Mouse (Mus musculus) embryonic facial prominence, embryonic 10.5 days (tissue): Measurements from ENCODE around the gene Dyx1c1. TPM values are rescaled to one million over a fixed set of nuclear protein-coding genes. Genes with fewer than 3 reads are reported as not detected.
A peak's percentile ranks its signal among the peaks of the same experiment; 100 is the strongest.

ENCODE experiments used
- DNase-seq: peaks from one replicate; pipeline ENCODE4 v3.0.0-alpha.2; 2017; ENCODE audit warnings: low spot score
- H3K27ac ChIP-seq: fragments of 300-500 bp; sonication (generic); replicated peaks from 2 replicates; pipeline ENCODE4 v1.5.1; 2016; ENCODE audit warnings: mild to moderate bottlenecking
- H3K27me3 ChIP-seq: fragments of 300-500 bp; sonication (generic); replicated peaks from 2 replicates; pipeline ENCODE4 v1.6.1; 2016; ENCODE audit warnings: low read depth, mild to moderate bottlenecking; ENCODE audit not compliant: poor library complexity, severe bottlenecking
- H3K36me3 ChIP-seq: fragments of 300-500 bp; sonication (generic); replicated peaks from 2 replicates; pipeline ENCODE4 v1.6.1; 2016; ENCODE audit warnings: mild to moderate bottlenecking, moderate library complexity
- H3K4me1 ChIP-seq: fragments of 300-500 bp; sonication (generic); 2 replicates; pipeline ENCODE4 v1.6.1; 2016
- H3K4me3 ChIP-seq: fragments of 300-500 bp; sonication (generic); 2 replicates; pipeline ENCODE4 v1.5.1; 2016; ENCODE audit warnings: mild to moderate bottlenecking, moderate library complexity
- H3K9me3 ChIP-seq: fragments of 300-500 bp; sonication (generic); 2 replicates; pipeline ENCODE4 v1.6.1; 2016; ENCODE audit warnings: mild to moderate bottlenecking
- WGBS: fragments of 180-500 bp; shearing (Covaris S2); methylation state at CpG from one replicate; pipeline ENCODE4 v1.1.7; 2016; 5-methylcytosine and 5-hydroxymethylcytosine counted together
- polyA plus RNA-seq: library from polyadenylated mRNA; unstranded; fragments of >200 nt; fragmentation: Nextera tagmentation; extraction: Ambion mirVana; gene quantifications from 2 replicates; pipeline ENCODE4 v1.2.1, GENCODE M21; 2016

The Dyx1c1 gene
- 1.7 and 2.0 TPM in 2 replicates for polyA plus RNA-seq

DNA sequence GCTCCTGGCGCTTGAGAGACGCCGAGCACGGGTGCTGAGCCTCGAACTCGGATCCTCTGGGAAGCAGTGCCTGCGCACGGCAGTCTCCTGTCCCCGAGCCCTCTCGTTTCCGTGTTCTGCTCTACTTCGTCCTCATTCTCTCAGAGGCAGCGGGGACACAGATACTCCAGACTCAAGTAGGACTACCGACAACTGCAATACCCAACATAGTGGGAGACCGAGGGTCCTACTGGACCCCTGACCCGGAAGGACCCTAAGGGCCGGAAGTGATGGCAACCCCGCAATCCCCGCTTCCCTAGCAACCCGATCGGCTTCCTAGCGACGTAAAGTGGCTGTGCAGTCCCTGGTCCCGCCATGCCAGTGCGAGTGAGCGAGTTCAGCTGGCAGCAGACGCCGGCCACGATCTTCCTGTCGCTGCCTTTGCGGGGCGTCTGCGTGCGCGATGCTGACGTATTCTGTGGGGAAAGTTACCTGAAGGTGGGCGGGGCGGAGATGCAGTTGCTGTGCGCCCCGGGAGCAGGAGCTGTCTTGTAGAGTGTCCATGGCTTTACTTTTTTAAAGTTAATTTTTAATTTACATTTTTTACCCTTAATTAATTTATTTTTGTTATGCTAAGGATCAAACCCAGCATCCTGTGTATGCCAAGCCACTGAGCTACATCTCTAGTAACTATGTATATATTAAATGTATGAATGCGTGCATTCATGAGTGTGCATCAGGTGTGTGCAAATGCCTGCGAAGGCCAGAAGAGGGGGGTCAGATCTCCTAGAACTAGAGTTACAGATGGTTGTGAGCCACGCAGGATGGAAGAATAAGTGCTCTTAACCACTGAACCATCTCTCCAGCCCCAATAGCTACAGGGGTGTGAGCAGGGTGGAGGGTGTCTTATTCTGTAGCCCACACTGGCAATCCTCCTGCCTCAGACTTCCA lies at the start of gene Dyx1c1, which contains the start of gene Gm44503:
Dyx1c1 (plus strand) TSS at position 265 of the 930 bp plus-strand sequence.
Gm44503 (plus strand) TSS at position 332 of the 930 bp plus-strand sequence.
- H3K36me3 ChIP-seq = no peaks in the 10 kb centered on the region
- WGBS = 2% methylated on average over 43 of the region's 43 CpGs
- H3K27me3 ChIP-seq = no peaks in the 10 kb centered on the region
- H3K9me3 ChIP-seq = no peaks in the 10 kb centered on the region
- peaks cover 14% of the 10 kb centered on the region for H3K4me1 ChIP-seq
- peak; percentile 92 for DNase-seq
- H3K4me3 ChIP-seq = peak within 1 kb of the TSS; percentile 79
- H3K27ac ChIP-seq = peak within 1 kb of the TSS; percentile 83

DNA sequence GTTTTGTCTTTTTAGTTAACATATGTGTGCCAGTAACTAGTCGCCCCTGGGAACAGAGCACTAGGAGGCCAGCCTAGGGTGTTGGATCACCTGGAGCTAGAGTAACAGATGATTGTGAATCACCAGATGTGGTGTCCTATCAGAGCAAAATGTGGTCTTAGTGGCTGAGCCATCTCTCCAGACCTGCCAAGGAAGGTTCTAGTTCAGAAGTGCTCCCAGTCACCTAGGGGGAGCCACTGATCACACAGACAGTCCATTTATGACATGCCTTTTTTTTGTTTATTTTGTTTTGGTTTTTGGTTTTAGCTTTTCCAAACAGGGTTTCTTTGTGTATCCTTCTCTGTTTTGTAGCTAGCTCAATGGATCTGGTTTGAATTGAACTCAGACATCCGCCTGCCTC lies 47.2 kb upstream of the Dyx1c1 start:
- no peaks in the 10 kb centered on the region for H3K4me1 ChIP-seq
- H3K36me3 ChIP-seq = peaks cover 89% of the 10 kb centered on the region
- no peak overlapping the region for H3K4me3 ChIP-seq
- no peak overlapping the region for H3K27ac ChIP-seq
- no peaks in the 10 kb centered on the region for H3K27me3 ChIP-seq
- no peak for DNase-seq
- 90% methylated on average over 2 of the region's 2 CpGs for whole genome bisulfite sequencing
- no peaks in the 10 kb centered on the region for H3K9me3 ChIP-seq

DNA sequence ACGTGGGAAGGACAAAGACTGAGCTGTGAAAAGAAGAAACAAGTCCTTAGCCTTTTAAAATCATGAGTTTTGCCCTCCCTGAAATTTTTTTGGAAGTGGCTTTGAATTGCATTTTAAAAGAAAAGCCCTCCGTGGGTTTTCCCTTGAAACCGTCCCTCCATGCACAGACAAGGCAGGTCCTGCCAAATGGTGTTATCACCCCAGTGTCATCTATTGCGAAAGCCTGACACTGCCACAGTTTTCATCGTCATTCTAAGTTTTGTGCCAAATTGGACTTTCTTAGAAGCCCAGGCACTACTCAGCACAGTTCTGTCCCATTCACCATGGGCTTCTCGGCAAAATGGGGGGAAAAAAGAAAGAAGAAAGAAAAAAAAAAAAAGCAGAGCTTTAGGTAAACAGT lies 45.0 kb upstream of the Dyx1c1 start:
- no peaks in the 10 kb centered on the region for H3K4me1 ChIP-seq
- H3K27ac ChIP-seq = no peak overlapping the region
- H3K36me3 ChIP-seq = peaks cover 73% of the 10 kb centered on the region
- 90% methylated on average over 6 of the region's 6 CpGs for WGBS
- no peaks in the 10 kb centered on the region for H3K27me3 ChIP-seq
- H3K9me3 ChIP-seq = no peaks in the 10 kb centered on the region
- H3K4me3 ChIP-seq = no peak overlapping the region
- DNase-seq = no peak

GRCm38 (mm10) chr9:72915728-72916127 lies 42.9 kb upstream of the Dyx1c1 start:
- Histone ChIP-seq H3K9me3 (no peaks in the 10 kb centered on the region), H3K4me1 (no peaks in the 10 kb centered on the region), H3K27me3 (no peaks in the 10 kb centered on the region), H3K27ac (no peak overlapping the region), H3K36me3 (peaks cover 51% of the 10 kb centered on the region), H3K4me3 (no peak overlapping the region)
- no peak for DNase-seq
- 76% methylated on average over 7 of the region's 7 CpGs for WGBS

GRCm38 (mm10) chr9:72923068-72923467 lies 35.5 kb upstream of the Dyx1c1 start:
- no peak overlapping the region for H3K4me3 ChIP-seq
- peaks cover 27% of the 10 kb centered on the region for H3K4me1 ChIP-seq
- no peaks in the 10 kb centered on the region for H3K9me3 ChIP-seq
- peaks cover 38% of the 10 kb centered on the region for H3K27me3 ChIP-seq
- H3K27ac ChIP-seq = no peak overlapping the region
- no peak for DNase-seq
- 85% methylated on average over 3 of the region's 3 CpGs for WGBS
- H3K36me3 ChIP-seq = peaks cover 9% of the 10 kb centered on the region; the same call in 1 of the 2 replicates

- under 1% methylated on average over 108 of the region's 108 CpGs for WGBS
- H3K9me3 ChIP-seq = no peaks in the 10 kb centered on the region
- peaks cover 30% of the 10 kb centered on the region for H3K4me1 ChIP-seq
Measured at GRCm38 (mm10) chr9:72925021-72925934, 33.3 kb upstream of the Dyx1c1 start, which contains the start of gene Pygo1. Gene Pygo1 (plus strand): TSS chr9:72925645.

GRCm38 (mm10) chr9:72925935-72926258 lies 32.7 kb upstream of the Dyx1c1 start:
- peaks cover 17% of the 10 kb centered on the region for H3K36me3 ChIP-seq
- peak overlapping the region; percentile 95 for H3K27ac ChIP-seq
- DNase-seq = no peak
- peaks cover 38% of the 10 kb centered on the region for H3K27me3 ChIP-seq
- peak overlapping the region; percentile 87 for H3K4me3 ChIP-seq
- H3K9me3 ChIP-seq = no peaks in the 10 kb centered on the region
- H3K4me1 ChIP-seq = peaks cover 30% of the 10 kb centered on the region
- 1% methylated on average over 20 of the region's 20 CpGs for WGBS

More at GRCm38 (mm10) chr9:72925021-72925934, 33.3 kb upstream of the Dyx1c1 start, which contains the start of gene Pygo1:
- Histone ChIP-seq H3K27me3 (peaks cover 38% of the 10 kb centered on the region), H3K27ac (peak within 1 kb of the TSS; percentile 95), H3K36me3 (peaks cover 14% of the 10 kb centered on the region), H3K4me3 (peak within 1 kb of the TSS; percentile 87)
- peak; percentile 83 for DNase-seq

GRCm38 (mm10) chr9:72931166-72931790 lies 27.3 kb upstream of the Dyx1c1 start:
- WGBS = 78% methylated on average over 13 of the region's 13 CpGs
- DNase-seq = no peak
- peaks cover 61% of the 10 kb centered on the region for H3K36me3 ChIP-seq
- H3K4me3 ChIP-seq = no peak overlapping the region
- H3K9me3 ChIP-seq = no peaks in the 10 kb centered on the region
- no peak overlapping the region for H3K27ac ChIP-seq
- peaks cover 20% of the 10 kb centered on the region for H3K4me1 ChIP-seq
- peaks cover 14% of the 10 kb centered on the region for H3K27me3 ChIP-seq

GRCm38 (mm10) chr9:72935309-72935708 lies 23.3 kb upstream of the Dyx1c1 start:
- Histone ChIP-seq H3K27ac (no peak overlapping the region), H3K27me3 (no peaks in the 10 kb centered on the region), H3K9me3 (no peaks in the 10 kb centered on the region), H3K36me3 (peaks cover 47% of the 10 kb centered on the region), H3K4me1 (no peaks in the 10 kb centered on the region), H3K4me3 (no peak overlapping the region)
- WGBS = 84% methylated on average over 4 of the region's 4 CpGs
- no peak for DNase-seq

DNA sequence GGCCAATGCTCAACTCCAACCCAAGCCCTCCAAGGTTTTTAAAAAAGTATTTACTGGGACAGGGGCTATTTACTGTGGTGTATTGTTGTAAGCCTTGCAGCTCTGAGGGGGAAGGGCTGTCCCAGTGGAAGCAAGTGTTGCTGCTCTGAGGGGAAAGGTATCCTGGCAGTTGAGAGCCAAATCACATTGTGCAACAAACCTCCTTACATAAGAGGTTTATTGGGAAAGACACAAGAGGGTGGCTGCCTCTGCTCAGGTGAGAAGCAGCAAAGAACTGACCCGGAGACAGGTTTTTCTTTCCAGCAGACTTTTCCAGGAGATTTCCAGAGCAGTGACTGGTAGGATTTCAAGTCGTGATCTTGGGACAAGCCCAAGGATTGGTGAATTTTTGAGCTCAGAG lies 22.3 kb upstream of the Dyx1c1 start:
- Histone ChIP-seq H3K4me1 (no peaks in the 10 kb centered on the region), H3K27ac (no peak overlapping the region), H3K36me3 (peaks cover 42% of the 10 kb centered on the region), H3K4me3 (no peak overlapping the region), H3K9me3 (no peaks in the 10 kb centered on the region), H3K27me3 (no peaks in the 10 kb centered on the region)
- no peak for DNase-seq
- WGBS = 75% methylated on average over 2 of the region's 2 CpGs

- H3K4me3 ChIP-seq = no peak overlapping the region
- peaks cover 52% of the 10 kb centered on the region for H3K36me3 ChIP-seq
- no peaks in the 10 kb centered on the region for H3K27me3 ChIP-seq
- H3K9me3 ChIP-seq = peaks cover 7% of the 10 kb centered on the region; the same call in 1 of the 2 replicates
- DNase-seq = no peak
- no peak overlapping the region for H3K27ac ChIP-seq
- WGBS = 62% methylated on average over 3 of the region's 3 CpGs
- no peaks in the 10 kb centered on the region for H3K4me1 ChIP-seq
Measured at GRCm38 (mm10) chr9:72943424-72943823, 15.2 kb upstream of the Dyx1c1 start.

DNA sequence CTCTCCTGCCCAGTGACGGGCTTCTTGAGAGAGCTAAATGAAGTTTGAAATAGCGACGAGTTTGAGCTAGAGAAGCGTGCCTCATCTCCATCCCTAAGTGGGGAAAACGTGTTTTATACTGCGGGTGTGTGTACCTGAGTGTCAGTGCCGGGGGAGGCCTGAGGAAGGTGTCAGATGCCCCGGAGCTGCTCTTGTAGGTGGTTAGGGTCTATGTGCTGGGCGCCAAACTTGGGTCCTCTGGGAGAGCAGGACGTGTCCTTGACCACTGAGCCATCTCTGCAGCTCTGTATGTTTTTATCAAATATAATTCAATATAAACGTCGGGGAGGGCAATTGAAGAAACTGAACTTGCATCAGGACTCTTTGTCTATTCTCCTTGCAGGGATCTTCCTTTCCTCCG lies 14.3 kb upstream of the Dyx1c1 start:
- Histone ChIP-seq H3K27ac (no peak overlapping the region), H3K4me3 (no peak overlapping the region), H3K9me3 (peaks cover 7% of the 10 kb centered on the region; the same call in 1 of the 2 replicates), H3K36me3 (peaks cover 52% of the 10 kb centered on the region), H3K4me1 (no peaks in the 10 kb centered on the region), H3K27me3 (no peaks in the 10 kb centered on the region)
- WGBS = 90% methylated on average over 13 of the region's 13 CpGs
- DNase-seq = no peak
